Comparison of ENCODE assay signal across 13 mouse cellular contexts in the genomic region with DNA sequence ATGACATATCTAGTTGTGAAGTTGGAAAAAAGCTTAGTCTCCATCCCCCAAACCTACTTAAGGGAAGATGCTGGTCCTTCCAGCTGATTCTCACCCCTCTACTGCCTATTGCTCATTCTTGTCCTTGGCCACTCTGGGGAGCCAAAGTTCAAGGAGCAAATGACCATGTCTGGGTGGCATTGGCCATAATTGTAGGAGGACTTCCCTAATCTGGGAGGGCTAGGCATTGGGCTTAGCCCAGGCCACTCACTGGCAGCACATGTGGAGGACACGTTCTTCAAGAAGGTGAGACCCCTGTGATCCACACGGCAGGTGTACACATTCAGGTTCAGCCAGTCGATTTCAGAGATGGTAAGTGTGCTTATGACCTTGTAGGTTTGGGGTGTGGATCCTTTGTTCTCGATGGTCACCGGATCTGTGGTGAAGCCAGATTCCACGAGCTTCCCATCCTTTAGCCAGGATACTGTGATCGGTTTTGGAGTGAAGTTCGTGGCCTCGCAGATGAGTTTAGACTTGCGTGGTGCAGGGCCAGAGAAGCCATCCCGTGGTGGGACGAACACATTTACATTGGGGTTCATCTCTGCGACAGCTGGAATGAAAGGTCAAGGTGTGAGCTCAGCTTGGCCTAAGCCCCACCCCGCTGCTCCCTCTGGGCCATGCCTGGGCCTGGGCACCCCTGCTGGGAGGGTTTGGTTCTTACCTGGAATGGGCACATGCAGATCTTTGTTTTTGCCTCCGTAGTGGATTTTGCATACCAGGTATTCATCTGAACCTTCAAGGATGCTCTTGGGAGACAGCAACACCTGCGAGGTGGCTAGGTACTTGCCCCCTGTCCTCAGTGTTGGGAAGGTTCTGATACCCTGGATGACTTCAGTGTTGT.
"Had no signal": no experiment of that assay in that cellular context is flagged by ENCODE, and none has a peak within 500 bp of the region (broad histone marks: within the 10 kb centered on the region; RNA-seq: fewer than 3 reads in every experiment).

No protein-coding gene starts in this region.

- H3K9ac ChIP-seq: limb, embryonic 12.5 days; liver, embryonic 14.5 days; midbrain, embryonic 12.5 days; stomach, embryonic 15.5 days had no signal

- H3K36me3 ChIP-seq: limb, embryonic 12.5 days; midbrain, embryonic 12.5 days; stomach, embryonic 15.5 days had no signal

- DNase-seq: kidney, adult 11 months; kidney, adult 9 months; kidney, postnatal 36 days; layer of hippocampus, adult 9-11 months; layer of hippocampus, postnatal 36 days; lung, adult 18-20 months; right cerebral cortex, adult 18-20 months; right cerebral cortex, postnatal 25 days had no signal

- H3K27me3 ChIP-seq: limb, embryonic 12.5 days; midbrain, embryonic 12.5 days; stomach, embryonic 15.5 days had no signal

- H3K9me3 ChIP-seq: limb, embryonic 12.5 days; stomach, embryonic 15.5 days had no signal

- H3K27ac ChIP-seq: kidney, postnatal 0 days; limb, embryonic 12.5 days; liver, embryonic 14.5 days; midbrain, embryonic 12.5 days; stomach, embryonic 15.5 days had no signal

- H3K4me1 ChIP-seq: limb, embryonic 12.5 days; midbrain, embryonic 12.5 days; stomach, embryonic 15.5 days had no signal

- H3K4me2 ChIP-seq: limb, embryonic 12.5 days; midbrain, embryonic 12.5 days; stomach, embryonic 15.5 days had no signal

- H3K4me3 ChIP-seq: limb, embryonic 12.5 days; midbrain, embryonic 12.5 days; stomach, embryonic 15.5 days had no signal
